Mouse (Mus musculus) hindbrain, embryonic 12.5 days (tissue): Measurements from ENCODE around the gene B020031M17Rik. TPM values are rescaled to one million over a fixed set of nuclear protein-coding genes. Genes with fewer than 3 reads are reported as not detected.
"Not testable (repeated sequence)": the region's sequence is repeated elsewhere in the genome, so short reads cannot be mapped to it uniquely, and the experiment has no call there.

Source experiments
- ATAC-seq: fragments of 200-750 bp; cut with Nextera tagmentation; 2 replicates; pipeline ENCODE4 v1.8.0; 2017; ENCODE audit warnings: moderate TSS enrichment; ENCODE audit not compliant: low FRiP score
- H3K27ac ChIP-seq: fragments of 300-500 bp; sonication (generic); 2 replicates; pipeline ENCODE4 v1.5.1; 2016; ENCODE audit warnings: mild to moderate bottlenecking
- H3K27me3 ChIP-seq: fragments of 300-500 bp; sonication (generic); 2 replicates; pipeline ENCODE4 v1.6.1; 2016; ENCODE audit warnings: mild to moderate bottlenecking
- H3K36me3 ChIP-seq: fragments of 300-500 bp; sonication (generic); 2 replicates; pipeline ENCODE4 v1.6.1; 2016; ENCODE audit warnings: mild to moderate bottlenecking
- H3K4me1 ChIP-seq: fragments of 300-500 bp; sonication (generic); 2 replicates; pipeline ENCODE4 v1.6.1; 2016
- H3K4me2 ChIP-seq: fragments of 300-500 bp; sonication (generic); replicated peaks from 2 replicates; pipeline ENCODE4 v1.6.1; 2016; ENCODE audit warnings: mild to moderate bottlenecking
- H3K4me3 ChIP-seq: fragments of 300-500 bp; sonication (generic); 2 replicates; pipeline ENCODE4 v1.5.1; 2016; ENCODE audit warnings: mild to moderate bottlenecking
- H3K9ac ChIP-seq: fragments of 300-500 bp; sonication (generic); 2 replicates; pipeline ENCODE4 v1.6.1; 2016; ENCODE audit warnings: mild to moderate bottlenecking, moderate library complexity
- H3K9me3 ChIP-seq: fragments of 300-500 bp; sonication (generic); replicated peaks from 2 replicates; pipeline ENCODE4 v1.6.1; 2016; ENCODE audit warnings: mild to moderate bottlenecking
- WGBS: fragments of 180-500 bp; shearing (Covaris S2); methylation state at CpG from one replicate; pipeline ENCODE4 v1.1.7; 2016; 5-methylcytosine and 5-hydroxymethylcytosine counted together
- polyA plus RNA-seq: library from polyadenylated mRNA; unstranded; fragments of >200 nt; fragmentation: Nextera tagmentation; extraction: Ambion mirVana; gene quantifications from 2 replicates; pipeline ENCODE4 v1.2.1, GENCODE M21; 2016

B020031M17Rik gene
- polyA plus RNA-seq = not detected in 2 replicates

GRCm38 (mm10) chr13:119950706-119951105 is at the start of gene B020031M17Rik:
Gene B020031M17Rik, minus strand, starts transcription at chr13:119950806.
- H3K9ac ChIP-seq, H3K4me1 ChIP-seq, H3K9me3 ChIP-seq, H3K4me3 ChIP-seq, H3K27me3 ChIP-seq, H3K36me3 ChIP-seq, H3K4me2 ChIP-seq, H3K27ac ChIP-seq, ATAC-seq: not testable (repeated sequence)
- WGBS = 76% methylated on average over 4 of the region's 6 CpGs

GRCm38 (mm10) chr13:119999215-119999614 is 48.6 kb upstream of the B020031M17Rik start:
- H3K36me3 ChIP-seq, H3K27ac ChIP-seq, H3K4me2 ChIP-seq, H3K27me3 ChIP-seq, H3K9me3 ChIP-seq, H3K4me1 ChIP-seq, H3K4me3 ChIP-seq, ATAC-seq, H3K9ac ChIP-seq: not testable (repeated sequence)
- no CpG with 5 or more reads among the region's 4 CpGs for WGBS

DNA sequence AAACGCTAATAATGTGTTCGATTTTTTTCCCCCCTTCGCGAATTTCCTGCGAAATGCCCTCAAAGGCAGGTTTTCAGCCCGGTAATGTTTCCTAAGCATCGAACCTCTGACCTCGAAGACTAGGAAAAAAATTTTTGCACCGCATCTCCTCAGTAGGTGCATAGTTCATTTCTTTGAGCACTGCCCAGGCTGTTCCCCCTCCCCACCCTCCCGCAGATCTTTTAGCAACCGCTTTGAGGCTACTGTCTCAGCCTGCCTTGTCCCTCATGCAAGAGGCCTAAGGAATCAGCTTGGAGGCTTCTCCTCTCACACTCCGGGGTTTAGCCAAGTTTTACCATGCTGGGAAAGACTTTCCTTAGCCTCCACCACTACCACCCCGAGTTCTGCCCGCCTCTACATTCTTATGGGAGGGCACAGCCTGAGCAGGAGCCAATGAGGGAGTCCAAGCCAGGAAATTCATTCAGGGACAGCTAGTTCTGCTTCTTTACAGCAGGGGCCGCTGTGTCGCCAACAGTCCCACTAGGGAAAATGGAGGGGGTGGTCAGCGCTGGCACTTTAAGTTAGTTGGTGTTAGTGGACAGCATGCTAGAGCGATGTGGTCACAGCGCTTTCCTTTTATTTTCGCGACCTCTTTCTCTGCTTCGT is 48.0 kb upstream of the B020031M17Rik start:
- not testable (repeated sequence) for H3K4me1 ChIP-seq, H3K4me2 ChIP-seq, H3K4me3 ChIP-seq, H3K36me3 ChIP-seq, H3K9me3 ChIP-seq, H3K9ac ChIP-seq, H3K27ac ChIP-seq, H3K27me3 ChIP-seq
- ATAC-seq = peak; percentile 88
- WGBS = no CpG with 5 or more reads among the region's 22 CpGs

DNA sequence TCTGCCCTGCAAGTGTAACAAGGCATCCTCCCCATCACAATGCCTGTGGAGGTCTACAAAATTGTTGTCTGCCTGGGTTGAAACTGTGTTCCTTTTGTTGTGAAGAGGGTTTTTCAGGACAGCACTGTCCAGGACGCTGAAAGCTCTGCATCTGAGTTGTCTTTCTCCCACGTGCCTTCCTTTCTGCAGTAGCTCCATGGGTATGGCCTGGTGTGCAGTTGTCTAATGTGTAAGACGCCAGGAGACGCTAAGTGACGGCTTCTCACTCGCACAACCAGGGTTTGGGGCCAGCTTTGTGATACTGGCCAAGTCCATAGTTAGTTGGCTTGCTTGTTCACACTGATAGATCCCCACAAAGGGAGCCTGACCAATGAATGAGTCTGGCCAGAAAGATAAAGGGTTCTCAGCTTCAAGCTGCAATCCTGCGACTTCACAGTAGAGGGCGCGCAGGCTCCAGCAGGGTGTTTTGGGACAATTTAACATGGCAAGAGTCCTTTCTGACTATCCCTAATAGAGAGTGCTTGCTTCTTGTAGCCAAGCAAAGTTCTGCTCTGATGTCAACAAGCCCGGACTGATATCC is 41.4 kb upstream of the B020031M17Rik start:
- H3K27me3 ChIP-seq, ATAC-seq, H3K36me3 ChIP-seq, H3K4me2 ChIP-seq, H3K9me3 ChIP-seq, H3K9ac ChIP-seq, H3K27ac ChIP-seq, H3K4me3 ChIP-seq, H3K4me1 ChIP-seq: not testable (repeated sequence)
- no CpG with 5 or more reads among the region's 10 CpGs for WGBS

GRCm38 (mm10) chr13:119991264-119991663 is 40.7 kb upstream of the B020031M17Rik start:
- not testable (repeated sequence) for H3K9me3 ChIP-seq, H3K4me1 ChIP-seq, H3K36me3 ChIP-seq, H3K27ac ChIP-seq, H3K4me3 ChIP-seq, H3K4me2 ChIP-seq, H3K9ac ChIP-seq, H3K27me3 ChIP-seq
- no CpG with 5 or more reads among the region's 13 CpGs for WGBS
- peak; percentile 32; the same call in 1 of the 2 replicates for ATAC-seq

- no CpG with 5 or more reads among the region's 13 CpGs for WGBS
- not testable (repeated sequence) for H3K9me3 ChIP-seq, H3K4me3 ChIP-seq, H3K4me1 ChIP-seq, H3K27me3 ChIP-seq, H3K36me3 ChIP-seq, H3K27ac ChIP-seq, H3K4me2 ChIP-seq, H3K9ac ChIP-seq
- ATAC-seq = 0 out of 2 replicates have a peak, but pooled peaks have one; percentile 23
Measured at GRCm38 (mm10) chr13:119969163-119969562, 18.6 kb upstream of the B020031M17Rik start.

DNA sequence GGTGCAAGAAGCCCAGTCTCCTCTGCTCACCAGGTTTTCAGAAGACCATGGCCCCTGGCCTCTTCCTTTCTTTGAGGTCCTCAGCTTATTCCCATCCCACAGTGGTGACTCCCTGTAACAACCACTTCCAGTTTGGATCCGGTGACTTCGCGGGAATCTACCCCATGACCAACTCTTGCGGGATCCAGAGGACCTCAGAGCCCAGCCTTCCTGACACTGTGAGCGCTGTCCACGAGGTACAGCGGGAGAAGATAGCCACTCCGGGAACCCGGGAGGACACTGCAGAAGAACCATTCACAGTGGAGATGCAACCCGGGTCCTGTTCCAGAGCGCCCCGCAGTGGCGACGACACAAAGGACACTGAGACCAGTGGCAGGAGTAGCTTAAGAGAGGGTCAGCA is 17.6 kb upstream of the B020031M17Rik start:
- not testable (repeated sequence) for H3K36me3 ChIP-seq, H3K4me2 ChIP-seq, H3K27me3 ChIP-seq, H3K9me3 ChIP-seq, H3K27ac ChIP-seq, H3K4me3 ChIP-seq, H3K9ac ChIP-seq, H3K4me1 ChIP-seq
- WGBS = no CpG with 5 or more reads among the region's 14 CpGs
- ATAC-seq = 0 out of 2 replicates have a peak, but pooled peaks have one; percentile 32

- H3K36me3 ChIP-seq, H3K4me1 ChIP-seq, H3K9ac ChIP-seq, H3K4me3 ChIP-seq, H3K4me2 ChIP-seq, H3K27ac ChIP-seq, H3K27me3 ChIP-seq, H3K9me3 ChIP-seq: not testable (repeated sequence)
- under 1% methylated on average over 21 of the region's 22 CpGs for WGBS
- 0 out of 2 replicates have a peak, but pooled peaks have one; percentile 23 for ATAC-seq
Measured at GRCm38 (mm10) chr13:119965968-119966367, 15.4 kb upstream of the B020031M17Rik start.

DNA sequence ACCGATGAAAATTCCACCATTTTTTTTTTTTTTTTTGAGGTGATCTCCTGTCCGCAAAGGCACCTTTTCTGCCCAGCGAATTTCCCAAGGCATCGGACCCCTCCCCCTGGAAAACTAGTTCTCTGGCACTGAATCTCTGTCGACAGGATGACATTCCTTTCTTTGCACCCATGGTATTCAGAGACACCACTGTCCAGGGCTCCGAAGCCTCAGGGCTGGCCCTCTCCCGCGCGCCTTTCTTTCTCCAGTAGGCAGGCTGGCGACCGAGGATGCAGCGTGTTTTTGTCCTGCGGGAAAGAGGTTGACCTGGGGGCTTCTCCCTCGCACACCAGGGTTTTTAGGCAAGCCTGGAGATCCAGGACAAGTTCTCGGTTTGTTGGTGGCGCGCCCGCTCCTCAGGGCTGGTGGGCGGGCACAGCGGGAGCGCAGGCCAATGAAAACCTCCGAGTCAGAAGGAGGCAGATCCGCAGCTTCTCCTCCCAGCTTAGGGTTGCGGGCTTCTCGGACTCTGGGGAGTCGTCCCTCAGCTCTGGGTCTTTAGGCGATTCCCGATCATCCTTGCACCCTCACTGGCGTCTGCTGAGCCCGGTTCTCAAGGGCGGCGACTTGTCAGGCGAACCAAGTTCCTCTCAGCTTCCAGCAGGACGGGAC is 14.8 kb upstream of the B020031M17Rik start:
- not testable (repeated sequence) for H3K36me3 ChIP-seq, H3K27ac ChIP-seq, H3K9ac ChIP-seq, H3K4me2 ChIP-seq, H3K4me1 ChIP-seq, H3K4me3 ChIP-seq, H3K9me3 ChIP-seq, H3K27me3 ChIP-seq
- 2% methylated on average over 16 of the region's 34 CpGs for WGBS
- ATAC-seq = peak; percentile 81

- H3K9me3 ChIP-seq, H3K4me2 ChIP-seq, H3K4me1 ChIP-seq, H3K27me3 ChIP-seq, H3K4me3 ChIP-seq, H3K36me3 ChIP-seq, ATAC-seq, H3K9ac ChIP-seq, H3K27ac ChIP-seq: not testable (repeated sequence)
- no CpG with 5 or more reads among the region's 5 CpGs for WGBS
Measured at GRCm38 (mm10) chr13:119962856-119963255, 12.2 kb upstream of the B020031M17Rik start.

GRCm38 (mm10) chr13:119955567-119955966 is 5.0 kb upstream of the B020031M17Rik start:
- ATAC-seq, H3K9me3 ChIP-seq, H3K4me1 ChIP-seq, H3K27me3 ChIP-seq, H3K27ac ChIP-seq, H3K36me3 ChIP-seq, H3K4me2 ChIP-seq, H3K9ac ChIP-seq, H3K4me3 ChIP-seq: not testable (repeated sequence)
- no CpG with 5 or more reads among the region's 5 CpGs for WGBS

DNA sequence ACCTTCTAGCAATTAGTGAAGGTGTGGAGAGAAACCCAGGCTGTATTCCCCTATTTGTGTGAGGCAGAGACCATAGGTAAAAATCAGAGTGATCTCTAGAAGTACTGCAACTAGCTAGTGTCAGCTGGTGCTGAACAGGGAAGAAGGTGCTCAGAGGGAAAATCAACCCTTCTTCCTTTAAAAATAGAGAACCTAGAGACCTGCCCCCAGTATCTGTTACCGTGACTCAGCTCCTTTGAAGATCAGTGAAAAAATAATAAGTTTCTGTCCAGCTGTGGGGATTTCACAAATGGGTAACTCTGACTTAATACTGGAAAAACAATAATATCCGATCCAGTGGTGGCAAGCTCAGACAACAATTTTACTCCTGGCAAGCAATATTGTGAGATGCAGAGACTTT is 4.5 kb upstream of the B020031M17Rik start:
- ATAC-seq, H3K9me3 ChIP-seq, H3K27me3 ChIP-seq, H3K4me3 ChIP-seq, H3K4me2 ChIP-seq, H3K9ac ChIP-seq, H3K36me3 ChIP-seq, H3K27ac ChIP-seq, H3K4me1 ChIP-seq: not testable (repeated sequence)
- 94% methylated on average over 2 of the region's 2 CpGs for WGBS

DNA sequence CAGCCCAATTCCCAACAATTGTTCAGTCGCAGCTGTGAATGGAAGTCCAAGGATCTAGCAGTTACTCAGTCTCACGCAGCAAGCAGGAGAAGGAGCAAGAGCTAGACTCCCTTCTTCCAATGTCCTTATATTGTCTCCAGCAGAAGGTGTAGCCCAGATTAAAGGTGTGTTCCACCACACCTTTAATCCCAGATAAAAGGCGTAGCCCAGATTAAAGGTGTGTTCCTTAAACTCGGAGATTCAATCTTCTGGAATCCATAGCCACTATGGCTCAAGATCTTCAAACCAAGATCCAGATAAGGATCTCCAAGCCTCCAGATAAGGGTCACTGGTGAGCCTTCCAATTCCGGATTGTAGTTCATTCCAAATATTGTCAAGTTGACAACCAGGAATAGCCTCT is 21.4 kb downstream of the B020031M17Rik start, which contains the start of gene Gm21761:
TSS of gene Gm21761 (minus strand) at position 101 of the 400 bp plus-strand sequence.
- no CpG with 5 or more reads among the region's 5 CpGs for WGBS
- not testable (repeated sequence) for H3K9ac ChIP-seq, ATAC-seq, H3K9me3 ChIP-seq, H3K27ac ChIP-seq, H3K4me2 ChIP-seq, H3K4me1 ChIP-seq, H3K4me3 ChIP-seq, H3K36me3 ChIP-seq, H3K27me3 ChIP-seq
